Mouse (Mus musculus) CH12.LX (cell line): Measurements from ENCODE around the gene Gm9999. TPM values are rescaled to one million over a fixed set of nuclear protein-coding genes. Genes with fewer than 3 reads are reported as not detected.
A peak's percentile ranks its signal among the peaks of the same experiment; 100 is the strongest.

Experiments
- DNase-seq: peaks from one replicate; pipeline ENCODE4 v3.0.0-alpha.2; 2013; ENCODE audit errors: extremely low read depth
- H3K27ac ChIP-seq: 2 replicates; pipeline ENCODE4 v1.5.1; 2012; ENCODE audit warnings: low read depth, mild to moderate bottlenecking, control low read depth, moderate library complexity; ENCODE audit not compliant: insufficient read depth
- H3K27me3 ChIP-seq: replicated peaks from 2 replicates; pipeline ENCODE3; 2012; ENCODE audit warnings: inconsistent platforms
- H3K36me3 ChIP-seq, 2 experiments: replicated peaks in 1 of 2; 2 replicates each; pipeline versions ENCODE3 to v1.6.1; 2012; ENCODE audit warnings: inconsistent platforms in 1 of 2, low read length in 1 of 2, mild to moderate bottlenecking in 1 of 2, mixed read lengths in 1 of 2, moderate library complexity in 1 of 2; ENCODE audit not compliant: control insufficient read depth in 1 of 2, insufficient read depth in 1 of 2
- H3K4me1 ChIP-seq, 2 experiments: 2 replicates each; pipeline ENCODE4 v1.6.1; 2012; ENCODE audit warnings: inconsistent platforms in 1 of 2, moderate library complexity in 1 of 2; ENCODE audit not compliant: insufficient read depth in 2 of 2, control insufficient read depth in 1 of 2
- H3K4me2 ChIP-seq: 2 replicates; pipeline ENCODE4 v1.6.1; 2012; ENCODE audit warnings: low read depth, mild to moderate bottlenecking, control low read depth; ENCODE audit not compliant: poor library complexity, insufficient read depth, severe bottlenecking
- H3K4me3 ChIP-seq, 3 experiments: fragments of 150-350 bp in 1 of 3; sonication (generic) in 1 of 3; replicated peaks in 1 of 3; 2 replicates each; pipeline versions ENCODE3 to v1.5.1; 2011 to 2012; ENCODE audit warnings: low read depth in 2 of 3, low read length in 2 of 3, mild to moderate bottlenecking in 2 of 3, moderate library complexity in 2 of 3, control low read depth in 1 of 3, improper control_type of control experiment in 1 of 3, inconsistent platforms in 1 of 3, mixed read lengths in 1 of 3; ENCODE audit not compliant: poor library complexity in 1 of 3
- H3K79me2 ChIP-seq: replicated peaks from 2 replicates; pipeline ENCODE4 v1.6.1; 2012; ENCODE audit warnings: mild to moderate bottlenecking, moderate library complexity; ENCODE audit not compliant: control insufficient read depth, poor library complexity, insufficient read depth, severe bottlenecking; ENCODE audit errors: extremely low read depth
- H3K9ac ChIP-seq: 2 replicates; pipeline ENCODE4 v1.6.1; 2012; ENCODE audit warnings: low read depth, mild to moderate bottlenecking, control low read depth, moderate library complexity; ENCODE audit not compliant: insufficient read depth
- H3K9me3 ChIP-seq: replicated peaks from 2 replicates; pipeline ENCODE3; 2012; ENCODE audit warnings: low read length, inconsistent platforms, mixed read lengths
- BHLHE40 ChIP-seq: IDR thresholded peaks from 2 replicates; pipeline ENCODE4 v1.6.1; 2011; ENCODE audit warnings: mild to moderate bottlenecking, low read depth, low read length, improper control_type of control experiment
- CTCF ChIP-seq, 2 experiments: IDR thresholded peaks in 1 of 2; conservative IDR thresholded peaks in 1 of 2; 2 replicates each; pipeline ENCODE4 v1.5.1; 2011 to 2012; ENCODE audit warnings: low read depth in 2 of 2, low read length in 2 of 2, improper control_type of control experiment in 1 of 2, inconsistent platforms in 1 of 2, mild to moderate bottlenecking in 1 of 2, moderate library complexity in 1 of 2
- E2F4 ChIP-seq: IDR thresholded peaks from 2 replicates; pipeline ENCODE4 v1.6.1; 2011; ENCODE audit warnings: low read depth, low read length, improper control_type of control experiment; ENCODE audit not compliant: insufficient replicate concordance
- ELF1 ChIP-seq: IDR thresholded peaks from 2 replicates; pipeline ENCODE4 v1.6.1; 2014; ENCODE audit warnings: low read depth, mild to moderate bottlenecking, inconsistent platforms, low read length, improper control_type of control experiment
- GABPA ChIP-seq: IDR thresholded peaks from 2 replicates; pipeline ENCODE4 v1.6.1; 2012; ENCODE audit warnings: low read depth, low read length, improper control_type of control experiment, inconsistent platforms; ENCODE audit not compliant: insufficient replicate concordance
- IRF4 ChIP-seq: IDR thresholded peaks from 2 replicates; pipeline ENCODE4 v1.6.1; 2014; ENCODE audit warnings: low read depth, mild to moderate bottlenecking, inconsistent platforms, low read length, improper control_type of control experiment
- MAFK ChIP-seq: IDR thresholded peaks from 2 replicates; pipeline ENCODE4 v1.6.1; 2011; ENCODE audit warnings: low read length, improper control_type of control experiment; ENCODE audit not compliant: insufficient replicate concordance
- MAX ChIP-seq: IDR thresholded peaks from 2 replicates; pipeline ENCODE4 v1.6.1; 2011; ENCODE audit warnings: low read length, improper control_type of control experiment
- MAZ ChIP-seq: IDR thresholded peaks from 2 replicates; pipeline ENCODE4 v1.6.1; 2012; ENCODE audit warnings: low read depth, mild to moderate bottlenecking, inconsistent platforms, low read length, improper control_type of control experiment, moderate library complexity
- MEF2A ChIP-seq: IDR thresholded peaks from 2 replicates; pipeline ENCODE4 v1.6.1; 2014; ENCODE audit warnings: low read depth, mild to moderate bottlenecking, inconsistent platforms, low read length, improper control_type of control experiment, borderline replicate concordance
- MXI1 ChIP-seq: IDR thresholded peaks from 2 replicates; pipeline ENCODE4 v1.6.1; 2011; ENCODE audit warnings: mild to moderate bottlenecking, low read depth, low read length, improper control_type of control experiment
- MYC ChIP-seq: IDR thresholded peaks from 2 replicates; pipeline ENCODE4 v1.6.1; 2011; ENCODE audit warnings: low read depth, mild to moderate bottlenecking, improper control_type of control experiment, low read length
- POLR2A ChIP-seq: IDR thresholded peaks from 2 replicates; pipeline ENCODE4 v1.6.1; 2011; ENCODE audit warnings: low read depth, mild to moderate bottlenecking, improper control_type of control experiment, low read length
- RAD21 ChIP-seq: IDR thresholded peaks from 2 replicates; pipeline ENCODE4 v1.6.1; 2011; ENCODE audit warnings: low read depth, mild to moderate bottlenecking, low read length, improper control_type of control experiment, moderate library complexity
- SIN3A ChIP-seq: IDR thresholded peaks from 2 replicates; pipeline ENCODE4 v1.6.1; 2012; ENCODE audit warnings: low read length, improper control_type of control experiment, inconsistent platforms
- SMC3 ChIP-seq: IDR thresholded peaks from 2 replicates; pipeline ENCODE4 v1.6.1; 2011; ENCODE audit warnings: low read depth, low read length, improper control_type of control experiment
- TBP ChIP-seq: conservative IDR thresholded peaks from 2 replicates; pipeline ENCODE4 v1.6.1; 2011; ENCODE audit warnings: low read depth, low read length, improper control_type of control experiment
- TCF12 ChIP-seq: IDR thresholded peaks from 2 replicates; pipeline ENCODE4 v1.6.1; 2014; ENCODE audit warnings: low read depth, mild to moderate bottlenecking, inconsistent platforms, low read length, improper control_type of control experiment
- USF1 ChIP-seq: IDR thresholded peaks from 2 replicates; pipeline ENCODE4 v1.6.1; 2014; ENCODE audit warnings: low read depth, mild to moderate bottlenecking, inconsistent platforms, low read length, improper control_type of control experiment
- USF2 ChIP-seq: conservative IDR thresholded peaks from 2 replicates; pipeline ENCODE4 v1.6.1; 2011; ENCODE audit warnings: low read depth, low read length, improper control_type of control experiment
- ZC3H11A ChIP-seq: IDR thresholded peaks from 2 replicates; pipeline ENCODE4 v1.6.1; 2012; ENCODE audit warnings: low read depth, mild to moderate bottlenecking, inconsistent platforms, low read length, improper control_type of control experiment
- ZKSCAN1 ChIP-seq: IDR thresholded peaks from 2 replicates; pipeline ENCODE4 v1.6.1; 2012; ENCODE audit warnings: low read depth, inconsistent platforms, low read length, improper control_type of control experiment, borderline replicate concordance
- ZMIZ1 ChIP-seq: IDR thresholded peaks from 2 replicates; pipeline ENCODE4 v1.6.1; 2012; ENCODE audit warnings: low read depth, mild to moderate bottlenecking, inconsistent platforms, low read length, improper control_type of control experiment
- dilution Hi-C: fragments of 300-500 bp; cut with MboI; formaldehyde crosslinking; loops from 2 replicates; pipeline ENCODE4 v1.14.3; 2020; ENCODE audit warnings: low sequenced_read_pairs; ENCODE audit not compliant: extremely low pct_unique_long_range_greater_than_20kb, extremely low pct_ligation_motif_present
- in situ Hi-C: fragments of 300-500 bp; cut with MboI; formaldehyde crosslinking; loops from 3 replicates; pipeline ENCODE4 v1.14.3; 2019; ENCODE audit warnings: low sequenced_read_pairs, low pct_ligation_motif_present, low pct_unique_long_range_greater_than_20kb, mixed read lengths
- polyA plus RNA-seq: library from polyadenylated mRNA; unstranded; fragments of >175 nt; gene quantifications from 2 replicates; pipeline ENCODE4 v1.2.1, GENCODE M21; 2012; ENCODE audit warnings: low read depth; ENCODE audit not compliant: insufficient read length
- total RNA-seq, 2 experiments: library from RNA; depleted of rRNA; stranded (reverse); fragments of 300-350 nt in 1 of 2; fragments of >200 nt in 1 of 2; gene quantifications; 2 replicates each; pipeline ENCODE4 v1.2.3; 2012 to 2014

Gm9999 gene
- total and polyA plus RNA-seq, 3 experiments: not detected

- Histone ChIP-seq H3K4me3 (no peak overlapping the region), H3K79me2 (no peaks in the 10 kb centered on the region), H3K4me2 (no peak overlapping the region), H3K36me3 (no peaks in the 10 kb centered on the region), H3K9ac (no peak overlapping the region), H3K27ac (no peak overlapping the region), H3K9me3 (no peaks in the 10 kb centered on the region), H3K27me3 (peaks cover 12% of the 10 kb centered on the region), H3K4me1 (peaks cover 3 to 16% of the 10 kb centered on the region in 2 experiments; a peak in 3 of 4 replicates)
- in situ Hi-C loops (loop anchor here (5.0 to 10.0 kb wide), 3 partner anchors 45 to 183 kb away; partner anchors contain the start of gene Spty2d1), dilution Hi-C loops (no loop called here)
- TF ChIP-seq MAZ: no peak
- TF ChIP-seq MAFK: no peak
- DNase-seq: no peak
Measured at GRCm38 (mm10) chr7:46962132-46962531, 21.2 kb upstream of the Gm9999 start.

- dilution Hi-C loops: no loop called here
- no peak for TF ChIP-seq MAX
- no peak for TF ChIP-seq ZMIZ1
- TF ChIP-seq MAZ: no peak
- TF ChIP-seq MEF2A: no peak
- no peak; the same call in 1 of the 2 replicates for TF ChIP-seq MXI1
- peak; percentile 57 for TF ChIP-seq MYC
- TF ChIP-seq ZC3H11A: peak; percentile 57
- no peak for TF ChIP-seq POLR2A
- no peak for TF ChIP-seq TBP
- no peak for TF ChIP-seq E2F4
- peak; percentile 24; the same call in 1 of the 2 replicates for TF ChIP-seq BHLHE40
- no peak for TF ChIP-seq ZKSCAN1
- no peak for TF ChIP-seq USF1
- no peak for TF ChIP-seq USF2
- no peak for TF ChIP-seq GABPA
- TF ChIP-seq SIN3A: peak; percentile 77
- TF ChIP-seq MAFK: no peak
- TF ChIP-seq RAD21: peak; percentile 72
- TF ChIP-seq CTCF (conservative IDR thresholded peaks at IDR 0.05 in 1 of 2, IDR thresholded peaks at IDR 0.05 in 1 of 2; ENCODE audit: low read depth in 2 of 2, low read length in 2 of 2): peak; percentile 39 to 76
- TF ChIP-seq SMC3: peak; percentile 79
- no peak for TF ChIP-seq ELF1
- no peak for TF ChIP-seq TCF12
- peak; percentile 20; the same call in 1 of the 2 replicates for TF ChIP-seq IRF4
- in situ Hi-C loops: loop anchor here (5.0 to 10.0 kb wide), 3 partner anchors 44 to 182 kb away; partner anchors contain the start of gene Spty2d1
- peaks cover 3 to 11% of the 10 kb centered on the region in 2 experiments; a peak in 3 of 4 replicates for H3K4me1 ChIP-seq
- H3K4me2 ChIP-seq: 0 out of 2 replicates have a peak overlapping the region, but pooled peaks have one; percentile 8
- no peaks in the 10 kb centered on the region for H3K79me2 ChIP-seq
- H3K9ac ChIP-seq: no peak overlapping the region
- H3K27me3 ChIP-seq: peaks cover 12% of the 10 kb centered on the region
- no peak overlapping the region for H3K27ac ChIP-seq
- H3K36me3 ChIP-seq: no peaks in the 10 kb centered on the region
- peak; percentile 84 for DNase-seq
- H3K9me3 ChIP-seq: no peaks in the 10 kb centered on the region
- no peak overlapping the region for H3K4me3 ChIP-seq
Measured at GRCm38 (mm10) chr7:46962806-46963618, 20.4 kb upstream of the Gm9999 start.
